Mouse (Mus musculus): ENCODE measurements around the gene Wwp2.

GRCm38 (mm10) chr8:107556511-107556936, 120.4 kb downstream of the Wwp2 start:
- TF ChIP-seq CTCF (IDR thresholded peaks at IDR 0.05; ENCODE audit: low read depth, low read length) (no peak), POLR2A (IDR thresholded peaks at IDR 0.05; ENCODE audit: extremely low read depth, insufficient read depth, low read length) (no peak)
